Mouse (Mus musculus): Measurements from ENCODE around the gene Wfikkn2.
A peak's percentile ranks its signal among the peaks of the same experiment; 100 is the strongest.
"Not testable (repeated sequence)": the region's sequence is repeated elsewhere in the genome, so short reads cannot be mapped to it uniquely, and the experiment has no call there.

The Wfikkn2 gene

DNA sequence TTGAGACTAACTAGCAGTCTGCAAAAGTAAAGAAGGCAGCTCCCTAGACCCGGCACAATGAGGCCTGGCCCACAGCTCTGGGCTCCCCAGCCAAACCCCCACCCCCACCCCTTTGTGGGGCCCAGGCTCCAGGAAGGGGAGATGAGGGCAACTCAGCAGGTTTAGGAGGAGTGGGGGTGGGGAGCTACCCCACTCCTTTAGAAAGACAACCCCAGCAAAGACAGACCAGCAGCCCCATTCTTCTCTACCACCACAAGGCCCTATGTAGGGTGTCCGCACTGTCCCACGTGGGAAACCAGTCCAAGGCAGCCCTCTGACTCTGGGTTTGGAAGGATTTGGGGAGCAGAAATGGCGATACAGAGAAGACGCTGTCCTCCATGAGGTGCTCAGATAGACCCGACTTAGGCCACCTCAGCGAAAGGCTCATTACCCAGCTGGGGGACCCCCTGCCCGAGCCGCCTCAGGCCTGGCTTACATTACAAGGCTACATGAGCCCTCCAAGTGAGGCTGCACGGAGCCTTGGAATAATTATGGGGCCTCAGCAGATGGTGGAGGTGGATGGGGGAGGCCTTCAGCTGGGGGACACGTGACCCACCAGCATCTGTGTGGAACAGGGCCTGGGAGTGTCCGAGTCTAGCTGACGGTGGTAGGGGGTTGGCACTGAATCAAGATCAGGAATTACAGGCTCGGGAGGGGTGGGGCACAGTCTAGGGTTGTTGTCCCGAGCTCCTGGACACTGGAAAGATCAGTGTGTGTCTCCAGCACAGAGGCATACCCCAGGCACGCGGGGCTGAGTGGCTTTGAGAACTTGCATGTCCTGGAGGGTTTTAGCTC lies at the start of gene Wfikkn2:
Wfikkn2 (minus strand) TSS at position 51 of the 834 bp plus-strand sequence.
- no peak for DNase-seq (ENCODE audit: low read depth)

- DNase-seq (ENCODE audit: low read depth) = no peak
Observed at GRCm38 (mm10) chr11:94294996-94295845, 49.4 kb upstream of the Wfikkn2 start.

- DNase-seq (ENCODE audit: low read depth) = no peak
Observed at GRCm38 (mm10) chr11:94290062-94290740, 44.4 kb upstream of the Wfikkn2 start.

- DNase-seq (ENCODE audit: low read depth) = no peak
Observed at GRCm38 (mm10) chr11:94287105-94287504, 41.3 kb upstream of the Wfikkn2 start.

DNA sequence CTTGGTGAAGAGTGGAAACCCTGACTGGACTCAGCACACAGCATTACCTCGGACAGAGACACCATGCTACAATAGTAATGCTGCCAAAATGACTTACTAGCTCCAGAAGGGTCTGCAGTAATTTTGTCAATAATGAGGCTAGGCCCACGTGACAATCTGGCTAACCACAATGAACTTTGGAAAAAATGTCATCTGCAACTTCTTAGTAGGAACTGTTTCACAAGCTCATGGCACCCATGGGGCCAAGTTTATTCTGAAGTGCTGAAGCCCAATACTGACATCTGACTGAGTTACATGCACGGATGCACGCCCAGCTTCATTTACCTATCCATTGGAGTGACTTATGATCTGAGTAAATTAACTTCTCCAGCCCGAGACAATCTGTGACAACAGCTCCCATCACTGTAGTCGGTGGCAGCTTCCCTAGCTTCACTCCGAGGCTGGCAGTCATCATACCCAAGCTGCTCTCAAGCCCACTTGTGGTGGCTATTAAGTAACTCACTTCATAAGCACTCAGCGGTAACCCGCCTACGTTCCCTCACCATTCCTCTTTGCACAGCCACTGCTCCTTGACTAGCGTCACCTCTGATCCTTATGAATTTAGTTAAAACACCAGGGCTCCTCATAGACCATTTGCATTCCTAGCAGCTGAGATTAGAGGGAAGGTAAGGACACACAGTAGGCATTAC lies 40.2 kb upstream of the Wfikkn2 start:
- no peak for DNase-seq (ENCODE audit: low read depth)

- DNase-seq (ENCODE audit: low read depth) = no peak
Observed at GRCm38 (mm10) chr11:94283536-94284099, 37.8 kb upstream of the Wfikkn2 start.

GRCm38 (mm10) chr11:94282291-94282690 lies 36.5 kb upstream of the Wfikkn2 start:
- no peak for DNase-seq (ENCODE audit: low read depth)

- no peak for DNase-seq (ENCODE audit: low read depth)
Observed at GRCm38 (mm10) chr11:94281199-94282181, 35.7 kb upstream of the Wfikkn2 start, which contains the start of gene Gm21885. Gm21885 (plus strand) TSS chr11:94281873.

DNA sequence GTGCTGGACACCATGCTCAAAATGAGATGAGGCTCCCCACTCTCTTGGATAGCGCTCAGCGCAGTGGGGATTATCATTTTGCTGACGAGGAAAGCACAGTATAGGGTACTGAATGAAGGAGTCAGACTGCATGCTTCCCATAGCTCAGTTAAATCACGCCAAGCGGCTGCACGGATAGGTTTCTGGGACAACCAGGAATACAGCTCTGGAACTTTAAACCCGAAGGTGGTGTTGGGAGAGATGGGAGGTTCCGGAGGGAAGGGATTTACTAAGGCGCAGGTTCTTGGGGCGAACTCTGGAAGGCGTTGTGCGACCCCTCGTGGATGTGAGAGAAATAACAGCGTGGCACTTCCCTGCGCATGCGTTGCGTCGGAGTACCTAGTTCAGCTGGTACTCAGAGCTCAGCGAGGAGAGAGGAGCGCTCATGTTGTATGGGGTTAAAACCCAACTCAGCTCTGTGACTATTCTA lies 31.1 kb upstream of the Wfikkn2 start:
- peak; percentile 97 for DNase-seq (ENCODE audit: low read depth)

- DNase-seq (ENCODE audit: low read depth) = no peak
Observed at GRCm38 (mm10) chr11:94275686-94276085, 29.9 kb upstream of the Wfikkn2 start.

DNA sequence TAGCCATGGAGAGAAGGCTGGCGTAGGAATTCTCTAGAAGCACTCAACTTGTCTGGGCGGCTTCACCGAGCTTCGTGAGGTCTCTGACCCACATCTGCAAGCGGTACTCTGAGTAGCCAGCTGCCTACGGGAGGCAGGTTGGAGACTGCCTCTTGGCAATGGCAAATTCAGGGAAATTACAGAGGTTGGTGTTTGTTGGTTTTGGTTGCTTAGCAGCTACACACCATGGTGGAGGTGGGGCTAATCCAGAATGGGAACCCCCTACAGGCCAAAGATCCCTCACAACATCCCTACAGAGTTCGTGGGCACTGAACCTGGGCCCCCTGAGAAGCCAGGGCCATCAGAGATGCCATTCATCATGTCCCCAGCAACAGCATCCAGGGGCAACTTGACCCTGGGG lies 29.4 kb upstream of the Wfikkn2 start:
- no peak for DNase-seq (ENCODE audit: low read depth)

GRCm38 (mm10) chr11:94274206-94274867 lies 28.5 kb upstream of the Wfikkn2 start:
- DNase-seq (ENCODE audit: low read depth) = no peak

- no peak for DNase-seq (ENCODE audit: low read depth)
Observed at GRCm38 (mm10) chr11:94272960-94273927, 27.4 kb upstream of the Wfikkn2 start.

- no peak for DNase-seq (ENCODE audit: low read depth)
Observed at GRCm38 (mm10) chr11:94271015-94271414, 25.2 kb upstream of the Wfikkn2 start.

DNA sequence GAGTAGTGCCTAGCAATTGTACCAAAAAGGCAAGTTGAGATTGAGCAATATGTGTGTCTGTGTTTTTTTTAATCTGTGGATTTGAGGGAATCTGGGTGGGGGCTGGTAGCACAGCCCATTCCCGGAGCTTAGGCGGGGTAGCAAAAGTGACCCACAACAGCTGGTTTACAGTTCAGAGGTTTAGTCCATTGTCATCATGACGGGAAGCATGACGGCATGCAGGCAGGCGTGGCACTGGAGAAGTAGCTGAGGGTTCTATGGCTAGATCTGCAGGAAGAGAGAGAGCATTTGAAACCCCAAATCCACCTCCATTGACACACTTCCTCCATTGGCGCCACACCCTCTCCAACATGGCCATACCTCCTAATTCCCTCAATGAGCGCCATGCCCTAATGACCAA lies 24.1 kb upstream of the Wfikkn2 start:
- DNase-seq (ENCODE audit: low read depth) = no peak

DNA sequence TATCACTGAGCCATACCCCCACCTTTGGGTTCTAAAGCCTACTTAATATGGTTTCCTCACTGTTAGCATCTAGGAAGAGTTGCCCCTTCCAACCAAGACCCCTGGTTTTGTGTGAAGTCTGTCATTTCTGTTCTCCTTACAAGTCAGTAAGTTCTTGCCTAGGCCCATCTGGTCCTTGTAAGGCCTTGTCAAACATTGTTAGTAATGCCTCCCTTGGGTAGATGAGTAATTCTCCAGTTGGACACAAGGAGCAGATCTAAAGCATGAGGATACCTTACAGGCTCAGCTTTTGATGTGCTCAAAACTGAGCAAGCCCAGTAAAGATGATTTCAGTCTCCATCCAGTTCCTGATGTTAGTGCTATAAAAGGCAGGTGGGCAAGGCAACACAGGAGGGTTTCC lies 23.0 kb upstream of the Wfikkn2 start:
- peak; percentile 83 for DNase-seq (ENCODE audit: low read depth)

DNA sequence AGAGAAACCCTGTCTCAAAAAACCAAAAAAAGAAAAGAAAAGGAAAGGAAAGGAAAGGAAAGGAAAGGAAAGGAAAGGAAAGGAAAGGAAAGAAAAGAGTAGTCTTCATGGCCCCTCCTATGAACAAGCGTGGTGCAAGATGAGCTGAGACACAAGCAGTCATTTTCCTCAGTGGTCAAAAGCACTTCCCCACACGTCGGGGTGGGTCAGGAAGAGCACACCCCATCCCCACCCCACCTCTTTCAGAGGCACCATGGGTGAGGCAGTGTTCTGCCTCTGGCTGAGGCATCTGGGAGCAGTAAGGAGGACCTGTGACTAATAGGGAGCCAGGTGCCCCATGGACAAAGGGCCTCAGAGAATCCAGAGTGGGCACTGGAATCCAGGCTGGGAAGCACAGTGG lies 20.4 kb upstream of the Wfikkn2 start:
- not testable (repeated sequence) for DNase-seq (ENCODE audit: low read depth)

GRCm38 (mm10) chr11:94265134-94265785 lies 19.5 kb upstream of the Wfikkn2 start:
- peak; percentile 91 for DNase-seq (ENCODE audit: low read depth)
